Mouse (Mus musculus): ENCODE data around the gene Kat6b.

The Kat6b gene

GRCm38 (mm10) chr14:21592985-21593750 is 111.9 kb downstream of the Kat6b start:
- no peak for DNase-seq (ENCODE audit: low spot score in 2 of 2)

- DNase-seq (ENCODE audit: low spot score in 2 of 2), result no peak
Measured at GRCm38 (mm10) chr14:21599446-21600173, 118.4 kb downstream of the Kat6b start.

- no peak for DNase-seq (ENCODE audit: low spot score in 2 of 2)
Measured at GRCm38 (mm10) chr14:21600174-21600566, 118.9 kb downstream of the Kat6b start.

- DNase-seq (ENCODE audit: low spot score in 2 of 2), result no peak
Measured at GRCm38 (mm10) chr14:21600628-21601027, 119.4 kb downstream of the Kat6b start.

GRCm38 (mm10) chr14:21602166-21602565 is 120.9 kb downstream of the Kat6b start:
- DNase-seq (ENCODE audit: low spot score in 2 of 2), result no peak

- no peak for DNase-seq (ENCODE audit: low spot score in 2 of 2)
Measured at GRCm38 (mm10) chr14:21602937-21603336, 121.7 kb downstream of the Kat6b start.

- no peak for DNase-seq (ENCODE audit: low spot score in 2 of 2)
Measured at GRCm38 (mm10) chr14:21607686-21608085, 126.5 kb downstream of the Kat6b start.

GRCm38 (mm10) chr14:21608886-21609285 is 127.7 kb downstream of the Kat6b start:
- DNase-seq (ENCODE audit: low spot score in 2 of 2), result no peak

- no peak for DNase-seq (ENCODE audit: low spot score in 2 of 2)
Measured at GRCm38 (mm10) chr14:21610224-21610623, 129.0 kb downstream of the Kat6b start.

- DNase-seq (ENCODE audit: low spot score in 2 of 2), result no peak
Measured at GRCm38 (mm10) chr14:21613031-21613430, 131.8 kb downstream of the Kat6b start.

- no peak for DNase-seq (ENCODE audit: low spot score in 2 of 2)
Measured at GRCm38 (mm10) chr14:21614103-21614502, 132.9 kb downstream of the Kat6b start.

- DNase-seq (ENCODE audit: low spot score in 2 of 2), result no peak
Measured at GRCm38 (mm10) chr14:21615853-21616252, 134.6 kb downstream of the Kat6b start.

GRCm38 (mm10) chr14:21617221-21617980 is 136.2 kb downstream of the Kat6b start:
- no peak for DNase-seq (ENCODE audit: low spot score in 2 of 2)

- DNase-seq (ENCODE audit: low spot score in 2 of 2), result no peak
Measured at GRCm38 (mm10) chr14:21619951-21620350, 138.7 kb downstream of the Kat6b start.

GRCm38 (mm10) chr14:21625946-21626345 is 144.7 kb downstream of the Kat6b start:
- no peak for DNase-seq (ENCODE audit: low spot score in 2 of 2)

GRCm38 (mm10) chr14:21631665-21632200 is 150.5 kb downstream of the Kat6b start:
- DNase-seq (ENCODE audit: low spot score in 2 of 2), result no peak

- no peak for DNase-seq (ENCODE audit: low spot score in 2 of 2)
Measured at GRCm38 (mm10) chr14:21636548-21636947, 155.3 kb downstream of the Kat6b start.

- DNase-seq (ENCODE audit: low spot score in 2 of 2), result no peak
Measured at GRCm38 (mm10) chr14:21640806-21641435, 159.7 kb downstream of the Kat6b start.

GRCm38 (mm10) chr14:21653813-21654212 is 172.6 kb downstream of the Kat6b start:
- DNase-seq (ENCODE audit: low spot score in 2 of 2), result no peak

GRCm38 (mm10) chr14:21659155-21659554 is 177.9 kb downstream of the Kat6b start:
- DNase-seq (ENCODE audit: low spot score in 2 of 2), result no peak

GRCm38 (mm10) chr14:21659652-21660051 is 178.4 kb downstream of the Kat6b start:
- DNase-seq (ENCODE audit: low spot score in 2 of 2), result no peak
